Mouse (Mus musculus): Measurements from ENCODE around the gene Samsn1. TPM values are rescaled to one million over a fixed set of nuclear protein-coding genes. Genes with fewer than 3 reads are reported as not detected.

The Samsn1 gene
- polyA plus RNA-seq (2017; shearing (Covaris generic)) = 100 to 1,000 TPM; 140 to 182 (median 152) TPM

- no peak for ATAC-seq
Measured at GRCm38 (mm10) chr16:76022181-76022580, at the start of gene Samsn1. Gene Samsn1 (minus strand): TSS chr16:76022281.

- ATAC-seq = no peak
Measured at GRCm38 (mm10) chr16:76066082-76066635, 44.1 kb upstream of the Samsn1 start.

GRCm38 (mm10) chr16:76054976-76055375, 32.9 kb upstream of the Samsn1 start:
- no peak for ATAC-seq

- no peak for ATAC-seq
Measured at GRCm38 (mm10) chr16:76054079-76054478, 32.0 kb upstream of the Samsn1 start.

GRCm38 (mm10) chr16:76053537-76053936, 31.5 kb upstream of the Samsn1 start:
- no peak for ATAC-seq

GRCm38 (mm10) chr16:76047066-76047465, 25.0 kb upstream of the Samsn1 start:
- no peak for ATAC-seq

GRCm38 (mm10) chr16:76040319-76040945, 18.4 kb upstream of the Samsn1 start:
- ATAC-seq = no peak

- no peak for ATAC-seq
Measured at GRCm38 (mm10) chr16:76019164-76019563, 2.9 kb downstream of the Samsn1 start.

- no peak for ATAC-seq
Measured at GRCm38 (mm10) chr16:76003812-76004389, 18.2 kb downstream of the Samsn1 start.

GRCm38 (mm10) chr16:76002870-76003572, 19.1 kb downstream of the Samsn1 start:
- no peak for ATAC-seq

- ATAC-seq = peak; percentile 20
Measured at GRCm38 (mm10) chr16:76002287-76002686, 19.8 kb downstream of the Samsn1 start.

GRCm38 (mm10) chr16:76001788-76002187, 20.3 kb downstream of the Samsn1 start:
- ATAC-seq = no peak

- ATAC-seq = no peak
Measured at GRCm38 (mm10) chr16:76000127-76000526, 22.0 kb downstream of the Samsn1 start.

GRCm38 (mm10) chr16:75990173-75990572, 31.9 kb downstream of the Samsn1 start:
- ATAC-seq = no peak

GRCm38 (mm10) chr16:75983831-75984230, 38.2 kb downstream of the Samsn1 start:
- peak; percentile 97 for ATAC-seq

GRCm38 (mm10) chr16:75979381-75979780, 42.7 kb downstream of the Samsn1 start:
- ATAC-seq = no peak

GRCm38 (mm10) chr16:75977798-75978197, 44.3 kb downstream of the Samsn1 start:
- ATAC-seq = no peak

- no peak for ATAC-seq
Measured at GRCm38 (mm10) chr16:75975682-75976332, 46.3 kb downstream of the Samsn1 start.

GRCm38 (mm10) chr16:75970266-75970998, 51.6 kb downstream of the Samsn1 start:
- ATAC-seq = no peak

- no peak for ATAC-seq
Measured at GRCm38 (mm10) chr16:75962021-75962420, 60.1 kb downstream of the Samsn1 start.

GRCm38 (mm10) chr16:75961487-75961886, 60.6 kb downstream of the Samsn1 start:
- no peak for ATAC-seq

- ATAC-seq = no peak
Measured at GRCm38 (mm10) chr16:75961036-75961435, 61.0 kb downstream of the Samsn1 start.
